Mouse (Mus musculus) adrenal gland, postnatal 36 days (tissue): ENCODE data around the gene Coq9. TPM values are rescaled to one million over a fixed set of nuclear protein-coding genes. Genes with fewer than 3 reads are reported as not detected.

Experiments used
- DNase-seq, 2 experiments: peaks; one replicate each; pipeline ENCODE4 v3.0.0; 2021; ENCODE audit warnings: mixed read lengths in 1 of 2
- total RNA-seq, 2 experiments: library from RNA; stranded (reverse); gene quantifications; 2 replicates each; pipeline ENCODE4 v1.2.3; 2021

Gene Coq9
- total RNA-seq, 2 experiments from 2014 or later = 152 to 219 TPM

DNA sequence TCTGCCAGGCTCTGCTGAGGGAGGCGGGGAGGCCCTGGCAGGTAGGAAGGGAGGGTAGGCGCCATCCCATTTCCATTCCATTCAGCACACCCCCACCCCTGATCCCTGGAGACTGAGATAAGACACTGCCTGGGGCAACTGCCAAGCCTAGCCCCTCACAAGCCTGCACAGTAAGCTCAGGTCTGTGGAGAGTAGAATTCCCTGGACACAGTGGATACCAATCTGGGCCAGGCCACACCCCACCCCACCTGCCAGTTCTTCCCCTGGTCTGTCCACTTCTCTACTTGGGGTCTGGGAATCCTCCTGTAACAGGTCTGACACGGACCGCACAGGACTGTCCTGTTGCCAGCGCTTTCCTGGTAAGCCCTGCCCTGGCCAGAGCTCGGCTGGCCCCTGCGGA, 31.0 kb downstream of the Coq9 start:
- DNase-seq = no peak

DNA sequence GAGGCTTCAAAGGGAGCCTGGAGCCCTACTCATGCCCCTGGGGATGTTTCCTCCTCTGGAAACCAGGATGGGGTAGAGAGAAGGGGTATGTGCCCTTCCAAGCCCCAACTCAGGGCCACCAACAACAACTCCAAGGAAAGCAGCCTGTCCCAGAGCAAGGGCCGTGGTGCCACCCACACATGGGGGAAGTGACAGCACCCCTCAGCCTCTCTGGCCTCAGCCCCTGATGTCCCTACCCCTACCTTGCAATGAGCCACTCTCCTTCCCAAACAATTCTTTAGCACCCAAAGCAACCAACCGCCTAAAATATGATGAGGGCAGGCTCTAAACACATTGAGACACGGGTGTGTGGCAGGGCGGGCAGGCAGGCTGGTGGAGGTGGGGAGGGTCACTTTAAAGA, 31.9 kb downstream of the Coq9 start:
- DNase-seq = no peak

DNA sequence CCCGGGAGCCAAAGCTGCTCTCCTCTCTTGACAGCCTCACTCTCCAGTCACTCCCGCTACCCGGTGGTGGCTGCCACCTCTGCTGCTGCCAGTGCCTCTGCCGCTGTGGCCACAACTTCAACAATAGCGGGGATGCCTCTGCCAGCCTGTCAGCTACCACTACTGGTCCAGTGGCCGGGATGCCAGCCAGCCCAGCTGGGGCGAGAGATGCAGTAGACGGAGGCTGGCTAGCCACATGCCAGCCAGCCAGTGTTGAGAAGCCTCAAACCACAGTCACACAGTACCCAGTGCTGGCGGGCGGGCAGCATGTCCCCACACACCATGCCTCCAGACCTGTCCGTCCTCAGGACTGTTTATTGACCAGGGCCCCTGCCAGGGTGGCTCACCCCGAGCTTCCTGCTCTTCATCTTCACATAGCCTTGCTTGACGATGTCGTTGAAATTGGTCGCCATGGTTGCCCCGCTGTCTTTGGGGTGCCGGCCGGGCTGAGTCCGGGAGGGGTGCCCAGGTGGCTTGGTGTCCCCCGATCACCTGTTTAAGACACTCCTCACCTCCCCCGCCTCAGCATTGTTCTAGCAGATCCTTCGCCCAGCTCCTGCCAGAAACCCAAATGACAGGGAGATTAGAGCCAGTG, 32.5 kb downstream of the Coq9 start:
- no peak for DNase-seq

DNA sequence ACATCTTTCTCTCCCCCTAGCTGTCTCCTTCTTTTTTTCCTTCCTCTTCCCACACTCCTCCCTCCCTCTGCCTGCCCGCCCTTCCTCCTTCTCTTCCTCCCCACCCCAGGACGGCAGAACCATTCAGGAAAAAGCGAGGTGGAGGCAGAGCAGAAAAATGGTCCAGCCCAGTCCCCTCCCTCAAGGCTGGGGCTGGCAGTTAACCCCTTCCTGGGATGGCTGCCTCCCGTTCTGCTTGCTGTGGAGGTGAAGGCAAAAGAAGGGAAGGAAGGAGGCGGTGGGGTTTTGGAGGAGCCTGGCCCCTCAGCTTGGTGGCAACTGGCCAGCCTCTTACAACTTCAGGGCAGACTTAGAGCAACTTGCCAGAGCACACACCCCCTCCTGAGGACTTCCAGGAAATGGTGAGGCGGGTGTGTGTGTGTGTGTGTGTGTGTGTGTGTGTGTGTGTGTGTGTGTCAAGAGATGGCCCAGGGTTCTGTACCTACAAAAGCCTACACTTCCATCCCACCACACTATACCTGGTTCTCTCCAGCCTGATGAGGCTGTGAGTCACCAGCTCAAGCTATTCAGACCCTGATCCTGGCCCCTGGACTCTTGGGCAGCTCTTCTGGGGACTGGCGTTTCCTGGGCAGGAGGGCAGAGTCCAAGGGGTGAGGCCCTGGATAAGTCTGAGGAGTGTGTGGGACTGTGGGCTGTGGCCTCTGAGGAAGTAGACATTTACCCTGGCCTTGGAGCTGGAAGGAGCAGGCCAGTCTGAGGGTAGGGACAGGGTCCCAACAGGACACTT, 33.2 kb downstream of the Coq9 start:
- DNase-seq = peak; percentile 57 to 67

DNA sequence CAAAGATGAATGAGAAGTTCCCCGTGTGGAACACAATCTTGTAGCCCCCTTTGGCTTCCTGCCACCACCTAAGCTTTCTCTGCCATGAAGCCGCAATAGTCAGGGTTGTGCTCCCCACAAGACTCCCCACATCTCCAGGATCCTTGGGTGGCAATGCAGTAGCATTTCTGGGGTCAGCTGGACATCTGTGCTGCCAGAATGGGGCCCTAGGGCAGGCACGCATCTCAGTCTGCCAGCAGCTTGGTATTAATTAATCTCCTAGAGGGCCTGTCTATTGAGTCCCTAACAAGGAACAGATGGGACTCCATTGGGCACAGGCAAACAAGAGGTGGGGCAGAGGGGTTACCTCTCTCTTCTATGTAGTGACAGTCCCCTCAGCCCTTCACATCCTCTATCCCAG, 34.0 kb downstream of the Coq9 start:
- DNase-seq = no peak

DNA sequence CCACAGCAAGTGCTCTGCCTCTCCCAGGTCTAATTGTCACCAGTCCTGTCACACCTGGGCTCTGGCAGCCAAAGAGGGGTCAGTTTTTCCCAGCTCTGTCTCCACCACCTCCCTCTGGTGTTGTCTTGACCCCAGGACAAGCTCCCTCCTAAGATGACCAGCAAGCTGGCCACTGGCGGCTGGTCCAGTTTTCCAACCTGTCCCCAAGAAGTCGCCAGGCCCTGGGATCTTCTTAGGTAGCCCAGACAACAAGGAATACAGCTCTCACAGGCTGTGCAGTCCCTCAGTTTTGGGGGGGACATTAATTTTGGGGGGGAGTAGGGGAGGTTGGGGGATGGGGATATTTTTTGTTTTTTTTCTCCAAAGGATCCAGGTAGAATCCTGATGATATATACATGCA, 34.5 kb downstream of the Coq9 start:
- DNase-seq = no peak

DNA sequence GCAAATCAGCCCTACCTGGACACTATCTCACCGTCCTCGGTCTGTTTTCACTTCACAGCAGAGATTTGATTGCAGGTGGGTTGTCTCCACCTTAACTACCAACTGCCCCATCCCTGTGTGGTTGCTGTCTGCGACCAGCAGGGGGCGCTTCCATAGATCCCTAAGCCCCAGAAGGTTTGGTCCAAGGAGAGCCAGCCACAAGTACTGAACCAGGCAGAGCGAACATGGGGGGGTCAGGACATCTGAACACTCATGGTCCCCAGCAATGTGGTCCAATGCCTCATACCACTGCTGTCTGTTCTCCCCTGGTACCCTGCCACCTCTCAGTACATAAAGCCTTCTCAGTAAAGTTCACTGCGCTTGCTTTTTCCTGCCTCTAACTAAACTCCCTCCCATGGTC, 36.2 kb downstream of the Coq9 start:
- peak; percentile 78 to 83 for DNase-seq

DNA sequence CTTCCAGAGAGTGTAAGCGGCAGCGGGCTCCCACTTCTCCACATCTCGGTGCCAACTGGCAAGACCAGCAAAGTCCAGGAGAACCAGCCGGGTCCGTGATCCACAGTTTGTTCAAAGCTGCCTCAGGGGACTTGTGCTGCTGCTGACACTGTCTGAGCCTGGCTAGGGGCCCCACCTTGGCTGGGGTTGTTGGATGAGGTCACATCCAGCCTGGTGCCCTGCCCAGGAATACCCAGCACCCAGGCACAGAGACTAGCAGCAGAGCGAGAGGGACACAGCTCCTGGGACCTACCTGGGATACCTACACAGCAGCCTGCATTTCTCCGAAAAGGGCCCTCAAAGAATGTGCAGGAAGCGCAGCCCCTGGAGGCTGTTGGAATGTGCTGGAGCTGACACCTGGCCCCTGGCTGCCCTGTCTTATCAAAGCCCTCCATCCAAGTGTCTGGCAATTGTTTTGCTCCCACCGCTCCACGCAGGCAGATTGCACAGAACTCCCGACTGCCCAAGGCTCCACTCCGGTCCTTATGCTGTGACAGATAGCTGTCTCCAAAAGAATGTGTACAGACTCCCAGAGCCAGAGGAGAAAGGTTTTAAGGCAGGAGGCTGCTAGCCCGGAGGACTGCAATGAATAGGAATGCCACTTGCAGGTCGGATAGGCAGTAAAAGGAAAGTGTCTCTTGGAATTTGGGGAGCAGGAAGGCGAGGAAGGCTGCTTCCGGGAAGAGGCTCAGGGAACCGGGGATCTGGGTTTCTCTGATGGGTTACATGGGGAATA, 37.2 kb downstream of the Coq9 start:
- no peak for DNase-seq

DNA sequence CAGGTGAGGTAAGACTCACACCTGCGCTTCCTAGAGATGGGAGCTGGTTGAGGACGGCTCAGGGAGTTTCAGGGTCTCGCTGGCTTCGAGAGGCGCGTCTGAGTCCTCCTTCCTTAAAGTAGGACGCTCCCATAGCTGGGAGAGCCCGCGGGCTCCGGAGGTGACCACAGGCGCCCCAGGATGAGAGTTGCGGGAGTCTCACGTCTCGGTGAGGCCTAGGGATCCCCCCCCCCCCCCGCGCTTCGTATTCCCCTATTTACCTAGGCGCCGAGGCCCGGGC, 37.7 kb downstream of the Coq9 start:
- DNase-seq = no peak

DNA sequence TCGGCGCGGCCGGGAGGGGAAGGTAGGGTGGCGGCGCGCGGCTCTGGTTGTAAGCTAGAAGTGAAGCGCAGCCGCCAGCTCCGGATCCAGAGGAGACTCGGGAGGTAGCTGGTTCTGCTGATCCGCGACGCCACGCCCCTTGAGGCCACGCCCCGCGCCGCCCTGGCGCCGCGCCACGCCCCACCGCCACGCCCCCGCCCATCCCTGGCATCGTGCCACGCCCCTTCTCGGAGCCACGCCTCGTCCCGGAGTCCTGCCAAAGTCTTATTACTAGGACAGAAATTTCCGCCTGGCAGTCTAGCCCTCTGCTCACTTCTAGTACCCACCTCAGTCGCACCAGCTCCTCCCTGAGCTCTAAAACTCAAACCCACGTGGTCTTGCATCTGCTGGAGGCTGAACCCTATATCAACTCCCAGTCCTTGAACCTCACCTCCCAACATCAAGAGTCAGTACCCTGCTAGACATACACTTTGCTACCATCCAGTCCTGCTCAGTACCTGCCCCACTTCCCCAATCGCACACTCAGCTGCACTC, 38.1 kb downstream of the Coq9 start, which contains the start of gene Dok4:
Gene Dok4, minus strand, starts transcription at position 134 of the 534 bp plus-strand sequence.
- DNase-seq = peak; percentile 94 to 95

DNA sequence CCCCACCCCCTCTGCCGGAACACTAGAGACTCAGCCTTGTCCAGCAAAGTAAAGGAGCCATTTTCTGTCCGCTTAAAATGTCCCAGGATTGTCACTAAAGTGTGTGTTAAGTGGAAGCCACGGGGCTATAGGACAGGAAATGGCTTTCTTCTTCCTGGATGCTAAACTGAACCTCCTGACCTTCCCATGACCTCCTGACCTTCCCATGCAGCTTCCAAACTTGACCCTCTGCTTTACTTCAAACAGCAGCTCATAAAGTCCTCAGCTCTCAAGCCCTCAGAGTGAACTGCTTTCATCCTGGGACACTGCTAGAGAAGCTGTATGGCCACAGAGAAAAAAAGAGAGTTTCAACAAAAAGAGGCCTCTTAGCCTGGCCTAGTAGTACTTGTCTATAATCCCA, 38.7 kb downstream of the Coq9 start:
- no peak for DNase-seq

DNA sequence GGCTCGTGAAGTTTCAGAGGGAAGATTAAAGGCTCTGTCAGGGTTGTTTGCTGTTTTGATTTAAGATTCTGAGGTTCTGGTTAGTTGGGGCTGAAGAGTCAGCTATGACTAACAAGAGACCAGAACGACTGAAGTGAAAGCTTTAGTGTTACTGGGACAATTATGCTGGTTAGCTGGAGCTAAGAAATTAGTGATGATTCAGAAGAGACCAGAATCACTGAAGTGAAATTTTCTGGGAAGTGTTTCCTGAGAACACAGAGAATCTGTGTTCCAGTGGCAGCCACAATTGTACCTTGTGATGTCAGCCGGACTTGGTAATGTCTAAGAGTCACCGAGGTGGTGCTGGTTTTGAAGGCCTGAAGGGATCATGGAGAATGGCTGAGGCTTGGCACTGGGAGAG, 42.6 kb downstream of the Coq9 start:
- no peak for DNase-seq

DNA sequence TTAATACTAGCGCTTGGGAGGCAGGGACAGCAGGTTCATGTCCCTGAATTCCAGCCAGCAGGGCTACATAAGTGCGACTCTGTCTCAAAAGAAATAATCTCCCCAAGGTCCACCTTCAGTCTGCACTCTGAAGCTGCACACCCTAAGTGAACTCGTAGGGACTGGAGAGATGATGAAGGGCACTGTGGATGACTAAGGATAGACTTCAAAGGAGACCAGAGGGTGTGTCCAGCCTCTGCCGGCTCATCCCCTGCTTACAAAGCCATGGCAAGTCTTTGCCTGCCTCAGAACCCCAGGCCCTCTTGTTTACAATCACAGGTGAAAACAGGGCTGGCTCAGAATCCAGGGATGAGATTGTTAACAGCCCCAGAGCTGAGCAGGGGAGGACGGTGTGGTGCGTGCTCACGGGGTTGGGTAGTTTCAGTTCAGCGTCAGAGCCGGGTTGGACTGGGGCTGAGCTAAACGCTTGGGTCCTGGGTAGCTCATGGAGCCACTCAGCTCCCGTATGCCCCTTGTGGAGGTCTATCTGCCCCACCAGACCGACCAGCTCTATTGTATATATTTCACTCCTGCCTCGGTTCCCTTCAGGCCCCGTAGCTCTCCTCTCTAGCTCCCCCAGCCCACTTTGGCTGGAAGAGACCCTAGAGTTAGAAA, 50.4 kb downstream of the Coq9 start:
- DNase-seq = peak; percentile 47 to 56

DNA sequence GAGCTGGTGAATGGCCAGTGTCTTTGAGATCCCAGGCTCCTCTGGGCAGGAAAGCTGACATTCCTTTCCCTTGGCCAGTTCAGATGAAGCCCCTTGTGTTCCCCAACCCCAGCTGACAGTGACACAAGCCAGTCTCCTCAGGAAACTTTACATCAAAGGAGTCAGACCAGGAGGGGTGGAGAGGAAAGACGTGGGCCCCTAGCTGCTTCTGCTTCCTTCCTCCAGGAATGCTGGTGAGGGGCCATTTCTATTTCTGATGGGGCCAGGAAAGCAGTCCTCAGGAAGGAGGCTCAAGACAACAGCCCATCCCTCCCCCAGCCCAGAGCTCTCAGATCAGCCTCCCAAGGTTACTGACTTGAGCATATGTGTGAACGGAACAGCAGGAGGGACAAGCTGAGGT, 54.8 kb downstream of the Coq9 start:
- DNase-seq = no peak

DNA sequence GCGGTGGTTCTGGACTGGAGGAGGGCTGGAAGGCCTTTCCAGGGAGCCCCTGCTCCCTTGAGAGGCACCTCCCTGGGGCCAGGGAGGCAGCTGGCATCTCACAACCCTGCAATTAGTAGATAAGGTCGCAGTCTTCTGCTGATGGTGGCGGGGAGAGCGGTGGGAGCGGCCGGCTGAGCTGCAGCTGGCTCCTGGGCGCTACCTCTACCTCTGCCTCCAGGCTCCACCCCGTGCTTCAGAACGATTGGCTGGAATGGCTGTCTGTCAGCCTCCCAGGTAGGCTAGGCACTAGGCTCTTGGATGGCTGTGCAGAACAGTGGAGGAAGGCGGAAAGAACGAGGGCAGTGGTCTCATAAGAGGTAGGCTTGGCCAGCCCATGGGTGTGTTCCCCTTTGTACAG, 61.1 kb downstream of the Coq9 start:
- no peak for DNase-seq

DNA sequence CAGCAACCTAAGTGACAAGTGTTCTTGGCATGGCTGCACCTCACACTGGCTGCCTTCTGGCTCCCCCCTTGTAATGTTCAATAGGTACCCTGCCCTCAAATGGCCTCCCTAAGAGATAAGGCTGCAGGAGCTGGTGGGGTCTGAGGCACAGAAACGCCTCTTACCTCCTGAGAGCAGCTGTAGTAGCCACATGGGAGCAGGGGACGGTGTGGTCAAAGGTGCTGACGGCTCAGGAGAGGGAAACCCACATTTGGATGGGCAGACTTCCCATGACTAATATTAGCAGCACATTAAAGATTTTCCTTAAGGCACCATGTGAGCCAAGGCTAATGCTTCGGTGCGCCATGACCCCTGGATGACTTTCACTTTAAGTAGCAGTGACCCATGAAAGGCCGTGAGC, 62.5 kb downstream of the Coq9 start:
- DNase-seq = no peak

DNA sequence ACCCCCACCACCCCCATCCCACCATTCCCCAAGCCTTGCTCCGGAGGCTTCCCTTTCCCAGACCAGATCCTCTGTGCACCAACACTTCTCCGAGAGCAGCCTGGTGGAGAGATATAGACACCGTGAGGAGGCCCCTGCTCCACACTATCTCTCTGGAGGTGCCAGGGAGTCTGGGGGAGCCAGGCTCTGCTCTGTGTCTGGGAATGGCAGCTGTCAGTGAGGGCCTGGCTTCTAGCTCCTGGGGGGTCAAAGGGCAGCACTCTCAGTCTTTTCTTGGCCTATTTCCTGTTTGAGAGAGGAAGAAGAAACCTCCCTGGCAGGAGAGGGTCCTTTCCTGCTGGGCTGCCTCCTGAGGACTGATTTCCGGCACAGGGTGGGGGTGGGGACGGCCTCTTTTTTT, 62.9 kb downstream of the Coq9 start:
- DNase-seq = no peak

DNA sequence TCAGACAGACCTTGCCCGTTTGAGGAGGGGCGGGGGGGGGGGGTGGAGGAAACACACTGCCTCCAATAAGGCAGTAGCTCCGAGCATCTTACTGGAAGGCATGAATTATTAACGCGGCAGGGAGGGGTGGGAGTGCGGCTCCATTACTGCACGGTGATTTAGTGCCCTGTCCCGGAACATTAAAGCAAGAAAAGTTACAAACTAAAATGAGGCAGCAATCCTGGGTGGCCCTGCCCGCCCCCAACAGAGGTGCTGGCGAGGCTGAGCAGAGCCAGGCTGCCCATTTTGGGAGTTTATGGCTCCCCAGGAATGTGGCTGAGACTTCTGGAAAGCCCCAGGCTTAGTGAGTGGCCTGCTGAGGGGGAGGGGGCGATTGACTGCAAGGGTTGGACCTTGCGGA, 65.6 kb downstream of the Coq9 start:
- DNase-seq = no peak
